Mouse (Mus musculus): ENCODE data around the gene Vil1.

- TF ChIP-seq POLR2A (IDR thresholded peaks at IDR 0.05; ENCODE audit: low read depth, low read length) (no peak), CTCF (IDR thresholded peaks at IDR 0.05; ENCODE audit: extremely low read depth, insufficient read length, insufficient replicate concordance, low read depth, low read length) (no peak)
Measured at GRCm38 (mm10) chr1:74385531-74385930, 23.6 kb upstream of the Vil1 start.

Data from small intestine, adult 2 months (tissue).